Mouse (Mus musculus): ENCODE results near the gene Vmn2r59. TPM values are rescaled to one million over a fixed set of nuclear protein-coding genes. Genes with fewer than 3 reads are reported as not detected.
"Not testable (repeated sequence)": the region's sequence is repeated elsewhere in the genome, so short reads cannot be mapped to it uniquely, and the experiment has no call there.

Vmn2r59 gene
- not detected for total RNA-seq (2021)
- long read RNA-seq, experiment 1, result 0 reads
- long read RNA-seq, experiment 2, result 0 reads

GRCm38 (mm10) chr7:42058923-42059322, at the start of gene Vmn2r59:
TSS of gene Vmn2r59 (minus strand) at chr7:42059023.
- no peak for DNase-seq (ENCODE audit: low spot score in 2 of 2)

- DNase-seq (ENCODE audit: low spot score in 2 of 2), result no peak
Measured at GRCm38 (mm10) chr7:42107470-42107869, 48.6 kb upstream of the Vmn2r59 start, which contains the start of gene Vmn2r60. TSS of gene Vmn2r60 (plus strand) at chr7:42107770.

- DNase-seq (ENCODE audit: low spot score in 2 of 2), result not testable (repeated sequence)
Measured at GRCm38 (mm10) chr7:42107061-42107460, 48.2 kb upstream of the Vmn2r59 start.

Other genes with a start within 250 kb of the Vmn2r59 start
- gene Vmn2r58, start 186.3 kb downstream of the Vmn2r59 start, total RNA-seq (2021), result not detected
- under 1 TPM in 1 of 2 experiments, not detected in 1; 0.03 TPM for gene Vmn2r60, start 48.7 kb upstream of the Vmn2r59 start, total RNA-seq (2021)
- gene Vmn2r61, start 201.0 kb upstream of the Vmn2r59 start, total RNA-seq (2021), result not detected